Mouse (Mus musculus) erythroblast, embryonic 14.5 days (primary cell): ENCODE data around the gene Ireb2.

Experiments used
- GATA1 ChIP-seq: IDR thresholded peaks from 2 replicates; pipeline ENCODE4 v1.6.1; 2012; ENCODE audit warnings: low read length, inconsistent platforms, mixed read lengths
- TAL1 ChIP-seq: IDR thresholded peaks from 3 replicates; pipeline ENCODE4 v1.6.1; 2012; ENCODE audit warnings: low read length, inconsistent platforms, mixed read lengths

- TF ChIP-seq GATA1 (no peak), TAL1 (no peak)
Measured at GRCm38 (mm10) chr9:54878759-54879158, 15.2 kb downstream of the Ireb2 start.
